Mouse (Mus musculus) ovary, postnatal 14 days (tissue): ENCODE measurements at regions not wholly inside any gene's neighbourhood (a gene's known extent, or its start where the extent isn't known, plus 50 kb on each side); places are given as distances from the start of the nearest gene placed in this dataset.

Source experiments
- DNase-seq: peaks from one replicate; pipeline ENCODE4 v3.0.0; 2022; ENCODE audit warnings: low spot score

- DNase-seq = peak; percentile 72
Measured at GRCm38 (mm10) chr14:72371702-72372277, 119.8 kb downstream of the Gm9195 start.

- DNase-seq = no peak
Measured at GRCm38 (mm10) chr14:72360829-72361520, 130.7 kb downstream of the Gm9195 start.

- no peak for DNase-seq
Measured at GRCm38 (mm10) chr14:72360181-72360580, 131.5 kb downstream of the Gm9195 start.

GRCm38 (mm10) chr14:72357915-72358314 is 133.7 kb downstream of the Gm9195 start:
- DNase-seq = no peak

- no peak for DNase-seq
Measured at GRCm38 (mm10) chr14:72342181-72342580, 149.5 kb downstream of the Gm9195 start.

- no peak for DNase-seq
Measured at GRCm38 (mm10) chr14:72341590-72342154, 150.0 kb downstream of the Gm9195 start.

- DNase-seq = no peak
Measured at GRCm38 (mm10) chr14:72338046-72338445, 153.6 kb downstream of the Gm9195 start.

- DNase-seq = no peak
Measured at GRCm38 (mm10) chr14:72303856-72304255, 187.8 kb downstream of the Gm9195 start.

- no peak for DNase-seq
Measured at GRCm38 (mm10) chr14:72300026-72300425, 191.6 kb downstream of the Gm9195 start.

GRCm38 (mm10) chr14:72294631-72295030 is 197.0 kb downstream of the Gm9195 start:
- no peak for DNase-seq

- DNase-seq = no peak
Measured at GRCm38 (mm10) chr14:72293677-72294387, 197.8 kb downstream of the Gm9195 start.

GRCm38 (mm10) chr14:72292656-72293299 is 198.9 kb downstream of the Gm9195 start:
- no peak for DNase-seq

GRCm38 (mm10) chr14:72277309-72277708 is 214.3 kb downstream of the Gm9195 start:
- no peak for DNase-seq

- DNase-seq = no peak
Measured at GRCm38 (mm10) chr14:72259255-72259654, 232.4 kb downstream of the Gm9195 start.

GRCm38 (mm10) chr14:72241872-72242271 is 249.8 kb downstream of the Gm9195 start:
- no peak for DNase-seq

GRCm38 (mm10) chr14:72240272-72240671 is 251.4 kb downstream of the Gm9195 start:
- DNase-seq = no peak

- DNase-seq = no peak
Measured at GRCm38 (mm10) chr14:72238344-72238743, 253.3 kb downstream of the Gm9195 start.

GRCm38 (mm10) chr14:72234234-72235075 is 257.2 kb downstream of the Gm9195 start:
- DNase-seq = no peak

GRCm38 (mm10) chr14:72227853-72228252 is 263.8 kb downstream of the Gm9195 start:
- DNase-seq = no peak

GRCm38 (mm10) chr14:72227441-72227840 is 264.2 kb downstream of the Gm9195 start:
- DNase-seq = no peak

- DNase-seq = no peak
Measured at GRCm38 (mm10) chr14:72226946-72227345, 264.7 kb downstream of the Gm9195 start.
